Mouse (Mus musculus) liver, embryonic 11.5 days (tissue): ENCODE results near the gene Lrp5. TPM values are rescaled to one million over a fixed set of nuclear protein-coding genes. Genes with fewer than 3 reads are reported as not detected.
A peak's percentile ranks its signal among the peaks of the same experiment; 100 is the strongest.

ENCODE experiments used
- ATAC-seq: fragments of 200-750 bp; cut with Nextera tagmentation; replicated peaks from 2 replicates; pipeline ENCODE4 v1.8.0; 2017; ENCODE audit warnings: moderate number of reproducible peaks, mild to moderate bottlenecking, moderate TSS enrichment, moderate library complexity; ENCODE audit not compliant: low FRiP score
- DNase-seq: peaks from one replicate; pipeline ENCODE4 v3.0.0-alpha.2; 2017; ENCODE audit warnings: low spot score
- H3K27ac ChIP-seq: fragments of 300-500 bp; sonication (generic); 2 replicates; pipeline ENCODE4 v1.5.1; 2014; ENCODE audit warnings: mild to moderate bottlenecking, low read depth, low read length, control low read depth
- H3K27me3 ChIP-seq: fragments of 300-500 bp; sonication (generic); replicated peaks from 2 replicates; pipeline ENCODE4 v1.6.1; 2014; ENCODE audit warnings: low read length, mixed read lengths; ENCODE audit not compliant: control insufficient read depth, insufficient read depth
- H3K36me3 ChIP-seq: fragments of 300-500 bp; sonication (generic); 2 replicates; pipeline ENCODE4 v1.6.1; 2014; ENCODE audit warnings: mild to moderate bottlenecking, low read length, moderate library complexity, mixed read lengths; ENCODE audit not compliant: control insufficient read depth, insufficient read depth
- H3K4me1 ChIP-seq: fragments of 300-500 bp; sonication (generic); replicated peaks from 2 replicates; pipeline ENCODE4 v1.6.1; 2014; ENCODE audit warnings: low read length, mixed read lengths; ENCODE audit not compliant: control insufficient read depth, insufficient read depth
- H3K4me2 ChIP-seq: fragments of 300-500 bp; sonication (generic); 2 replicates; pipeline ENCODE4 v1.6.1; 2014; ENCODE audit warnings: mild to moderate bottlenecking, control low read depth, moderate library complexity
- H3K4me3 ChIP-seq: fragments of 300-500 bp; sonication (generic); 2 replicates; pipeline ENCODE4 v1.5.1; 2014; ENCODE audit warnings: low read depth, low read length, control low read depth
- H3K9ac ChIP-seq: fragments of 300-500 bp; sonication (generic); 2 replicates; pipeline ENCODE4 v1.6.1; 2014; ENCODE audit warnings: low read depth, low read length, control low read depth
- H3K9me3 ChIP-seq: fragments of 300-500 bp; sonication (generic); 2 replicates; pipeline ENCODE4 v1.6.1; 2016; ENCODE audit warnings: low read length, inconsistent platforms, mixed read lengths; ENCODE audit not compliant: control insufficient read depth
- WGBS: fragments of 180-500 bp; shearing (Covaris S2); extraction: QIAGEN DNeasy Blood & Tissue Kit; methylation state at CpG from one replicate; pipeline ENCODE4 v1.1.7; 2014; 5-methylcytosine and 5-hydroxymethylcytosine counted together
- polyA plus RNA-seq: library from polyadenylated mRNA; unstranded; fragments of >200 nt; fragmentation: Nextera tagmentation; extraction: Ambion mirVana; gene quantifications from 2 replicates; pipeline ENCODE4 v1.2.1, GENCODE M21; 2014

Gene Lrp5
- polyA plus RNA-seq, 1 experiment from 2014 or later = 6.3 TPM

DNA sequence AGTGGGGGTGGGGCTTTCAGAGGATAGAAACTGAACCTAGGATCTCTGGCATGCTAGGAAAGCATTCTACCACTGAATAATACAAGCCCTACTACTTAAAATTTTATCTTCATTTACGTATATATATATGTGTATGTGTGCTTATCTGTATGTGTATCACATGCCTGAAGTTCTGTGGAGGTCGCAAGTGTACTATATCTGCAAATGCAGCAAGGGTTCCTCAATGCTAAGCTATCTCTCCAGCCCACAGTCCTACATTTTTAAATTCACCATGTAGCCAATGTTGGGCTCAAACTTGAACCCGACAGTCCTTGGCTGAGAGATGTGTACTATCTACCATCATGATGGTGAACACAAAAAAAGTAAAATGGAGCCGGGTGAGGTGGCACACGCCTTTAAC lies 145.4 kb downstream of the Lrp5 start:
- Histone ChIP-seq H3K27ac (no peak overlapping the region), H3K27me3 (no peaks in the 10 kb centered on the region), H3K4me1 (0 out of 2 replicates have a peak, but pooled peaks cover under 1% of the 10 kb centered on the region), H3K4me2 (no peak overlapping the region), H3K36me3 (0 out of 2 replicates have a peak, but pooled peaks cover 3% of the 10 kb centered on the region), H3K9me3 (no peaks in the 10 kb centered on the region), H3K4me3 (no peak overlapping the region), H3K9ac (no peak overlapping the region)
- WGBS = 75% methylated on average over 5 of the region's 5 CpGs
- no peak for DNase-seq
- peak; percentile 45 for ATAC-seq

DNA sequence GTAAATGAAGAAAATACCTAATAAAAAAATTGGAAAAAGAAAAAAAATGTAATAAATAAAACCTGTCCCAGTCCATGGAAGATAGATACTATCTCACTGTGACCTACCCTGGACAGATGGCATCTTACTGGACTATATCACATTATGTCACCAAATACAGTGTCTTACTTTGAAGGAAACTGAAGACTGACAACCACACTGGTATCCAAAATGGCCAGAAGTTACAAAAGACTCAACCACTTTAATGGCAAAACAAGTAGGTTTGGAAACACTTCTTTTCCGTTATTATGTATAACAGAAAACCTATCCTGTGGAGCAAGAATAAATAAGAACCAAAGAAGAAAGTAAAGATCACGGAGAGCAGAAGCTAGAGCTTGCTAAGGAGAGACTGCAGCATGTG lies 146.1 kb downstream of the Lrp5 start:
- no peak overlapping the region for H3K9ac ChIP-seq
- ATAC-seq (no peak), DNase-seq (no peak)
- no peaks in the 10 kb centered on the region for H3K4me1 ChIP-seq
- WGBS = 91% methylated on average over 2 of the region's 2 CpGs
- 0 out of 2 replicates have a peak, but pooled peaks cover 3% of the 10 kb centered on the region for H3K36me3 ChIP-seq
- H3K4me3 ChIP-seq = no peak overlapping the region
- no peak overlapping the region for H3K27ac ChIP-seq
- no peaks in the 10 kb centered on the region for H3K9me3 ChIP-seq
- no peak overlapping the region for H3K4me2 ChIP-seq
- H3K27me3 ChIP-seq = no peaks in the 10 kb centered on the region

DNA sequence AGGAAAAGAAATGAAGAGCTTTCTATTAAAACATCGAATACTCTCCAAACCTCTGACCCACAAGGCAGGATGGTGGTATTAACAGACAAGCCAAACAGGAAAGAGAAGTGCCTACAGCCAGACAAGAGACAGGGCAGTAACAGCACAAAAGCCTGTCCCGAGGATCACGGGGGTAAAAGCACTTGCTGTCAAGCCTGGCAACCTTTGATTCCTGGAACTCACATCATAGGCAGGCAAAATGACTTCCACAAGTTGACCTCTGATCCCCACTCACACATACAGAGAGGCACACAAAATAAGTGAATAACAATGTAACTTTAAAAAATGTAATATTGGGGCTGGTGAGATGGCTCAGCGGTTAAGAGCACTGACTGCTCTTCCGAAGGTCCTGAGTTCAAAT lies 146.9 kb downstream of the Lrp5 start:
- DNase-seq = no peak
- no peaks in the 10 kb centered on the region for H3K27me3 ChIP-seq
- ATAC-seq = no peak
- 83% methylated on average over 5 of the region's 5 CpGs for WGBS
- H3K4me1 ChIP-seq = no peaks in the 10 kb centered on the region
- no peak overlapping the region for H3K4me3 ChIP-seq
- 0 out of 2 replicates have a peak, but pooled peaks cover 3% of the 10 kb centered on the region for H3K36me3 ChIP-seq
- H3K27ac ChIP-seq = no peak overlapping the region
- no peak overlapping the region for H3K4me2 ChIP-seq
- H3K9ac ChIP-seq = no peak overlapping the region
- no peaks in the 10 kb centered on the region for H3K9me3 ChIP-seq

DNA sequence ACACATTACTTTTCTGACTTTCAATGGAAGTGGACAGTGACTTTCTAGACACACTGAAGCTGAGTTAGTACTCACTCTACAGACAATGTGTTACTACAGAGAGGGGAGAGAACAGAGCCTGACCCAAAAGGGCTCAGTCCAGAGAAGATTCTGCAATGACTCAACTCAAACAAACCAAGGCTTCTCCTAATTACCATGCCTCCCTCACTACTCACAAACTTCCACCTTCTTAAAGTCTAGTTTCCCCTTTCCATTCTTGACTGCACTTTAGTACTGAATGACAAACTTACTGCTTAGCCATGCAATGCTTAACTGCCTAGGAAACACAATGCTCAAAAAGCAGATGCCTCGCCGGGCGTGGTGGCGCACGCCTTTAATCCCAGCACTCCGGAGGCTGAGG lies 148.7 kb downstream of the Lrp5 start:
- 94% methylated on average over 6 of the region's 6 CpGs for WGBS
- Histone ChIP-seq H3K27me3 (no peaks in the 10 kb centered on the region), H3K4me2 (no peak overlapping the region), H3K36me3 (0 out of 2 replicates have a peak, but pooled peaks cover 3% of the 10 kb centered on the region), H3K9ac (no peak overlapping the region), H3K4me1 (0 out of 2 replicates have a peak, but pooled peaks cover 3% of the 10 kb centered on the region), H3K27ac (no peak overlapping the region), H3K4me3 (no peak overlapping the region), H3K9me3 (no peaks in the 10 kb centered on the region)
- DNase-seq (no peak), ATAC-seq (no peak)

- H3K4me3 ChIP-seq = no peak overlapping the region
- ATAC-seq (no peak), DNase-seq (no peak)
- H3K4me1 ChIP-seq = 0 out of 2 replicates have a peak, but pooled peaks cover 3% of the 10 kb centered on the region
- no peaks in the 10 kb centered on the region for H3K27me3 ChIP-seq
- WGBS = 75% methylated on average over 3 of the region's 3 CpGs
- no peak overlapping the region for H3K27ac ChIP-seq
- no peaks in the 10 kb centered on the region for H3K36me3 ChIP-seq
- no peaks in the 10 kb centered on the region for H3K9me3 ChIP-seq
- no peak overlapping the region for H3K4me2 ChIP-seq
- H3K9ac ChIP-seq = no peak overlapping the region
Measured at GRCm38 (mm10) chr19:3534945-3535344, 151.4 kb downstream of the Lrp5 start.

Other genes starting within 250 kb of the Lrp5 start
- 53.9 and 58.9 TPM in 2 replicates for gene Ppp6r3, start 110.8 kb downstream of the Lrp5 start, polyA plus RNA-seq
- gene 1810055G02Rik, start 21.7 kb upstream of the Lrp5 start, polyA plus RNA-seq = 27.9 and 31.3 TPM in 2 replicates
- gene Kmt5b, start 80.9 kb upstream of the Lrp5 start, polyA plus RNA-seq = 17.8 and 17.9 TPM in 2 replicates
- 35.4 and 37.5 TPM in 2 replicates for gene Chka, start 165.2 kb upstream of the Lrp5 start, polyA plus RNA-seq
- gene Tcirg1, start 220.6 kb upstream of the Lrp5 start, polyA plus RNA-seq = 39.8 and 42.8 TPM in 2 replicates
- 278 and 287 TPM in 2 replicates for gene Ndufs8, start 226.2 kb upstream of the Lrp5 start, polyA plus RNA-seq
- gene Aldh3b1, start 243.2 kb upstream of the Lrp5 start, polyA plus RNA-seq = 1.7 TPM in 2 replicates
- 14.2 and 16.0 TPM in 2 replicates for gene Unc93b1, start 248.6 kb upstream of the Lrp5 start, polyA plus RNA-seq